Mouse (Mus musculus) adrenal gland, postnatal 14 days (tissue): ENCODE data around the gene Gprin2. TPM values are rescaled to one million over a fixed set of nuclear protein-coding genes. Genes with fewer than 3 reads are reported as not detected.
A peak's percentile ranks its signal among the peaks of the same experiment; 100 is the strongest.

Experiments
- DNase-seq: peaks from one replicate; pipeline ENCODE4 v3.0.0; 2021; ENCODE audit warnings: mixed read lengths
- long read RNA-seq, 2 experiments: library from polyadenylated mRNA; stranded (forward); transcript quantifications; one replicate each; pipeline ENCODE4 v2.0.0; 2021
- total RNA-seq: library from RNA; stranded (reverse); gene quantifications from 2 replicates; pipeline ENCODE4 v1.2.3, GENCODE M21; 2021

The Gprin2 gene
- total RNA-seq, result 0.48 and 1.2 TPM in 2 replicates
- long read RNA-seq, experiment 1, full-length matches to known transcripts, result 1 of 2 reads
- long read RNA-seq, experiment 1, partial matches to known transcripts, result 0 of 2 reads
- long read RNA-seq, experiment 1, other reads (novel, unspliced or antisense), result 1 of 2 reads
- long read RNA-seq, experiment 2, result 0 reads

GRCm38 (mm10) chr14:34201231-34202035 is at the start of gene Gprin2:
Gene Gprin2, minus strand, starts transcription at chr14:34201653.
- DNase-seq, result peak; percentile 68

DNA sequence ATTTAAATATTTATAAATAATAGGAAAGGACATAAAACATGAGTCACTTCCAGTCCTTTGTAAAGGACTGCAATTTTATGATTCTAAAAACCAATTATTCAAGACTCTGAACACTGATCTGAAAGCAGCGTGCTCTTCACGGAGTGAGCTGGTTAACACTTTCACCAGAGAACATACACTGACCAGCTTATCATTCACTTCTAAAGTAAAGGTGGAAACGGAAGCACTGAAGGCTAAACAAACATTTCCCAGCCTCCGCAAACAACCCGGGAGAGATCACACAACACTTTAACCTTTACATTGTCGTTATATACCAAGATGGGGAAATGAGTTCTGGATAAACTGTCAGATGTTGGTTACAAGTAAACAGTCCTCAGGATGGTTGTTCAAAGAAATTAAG is 39.2 kb upstream of the Gprin2 start:
- DNase-seq, result no peak

- no peak for DNase-seq
Measured at GRCm38 (mm10) chr14:34240263-34240662, 38.8 kb upstream of the Gprin2 start.

DNA sequence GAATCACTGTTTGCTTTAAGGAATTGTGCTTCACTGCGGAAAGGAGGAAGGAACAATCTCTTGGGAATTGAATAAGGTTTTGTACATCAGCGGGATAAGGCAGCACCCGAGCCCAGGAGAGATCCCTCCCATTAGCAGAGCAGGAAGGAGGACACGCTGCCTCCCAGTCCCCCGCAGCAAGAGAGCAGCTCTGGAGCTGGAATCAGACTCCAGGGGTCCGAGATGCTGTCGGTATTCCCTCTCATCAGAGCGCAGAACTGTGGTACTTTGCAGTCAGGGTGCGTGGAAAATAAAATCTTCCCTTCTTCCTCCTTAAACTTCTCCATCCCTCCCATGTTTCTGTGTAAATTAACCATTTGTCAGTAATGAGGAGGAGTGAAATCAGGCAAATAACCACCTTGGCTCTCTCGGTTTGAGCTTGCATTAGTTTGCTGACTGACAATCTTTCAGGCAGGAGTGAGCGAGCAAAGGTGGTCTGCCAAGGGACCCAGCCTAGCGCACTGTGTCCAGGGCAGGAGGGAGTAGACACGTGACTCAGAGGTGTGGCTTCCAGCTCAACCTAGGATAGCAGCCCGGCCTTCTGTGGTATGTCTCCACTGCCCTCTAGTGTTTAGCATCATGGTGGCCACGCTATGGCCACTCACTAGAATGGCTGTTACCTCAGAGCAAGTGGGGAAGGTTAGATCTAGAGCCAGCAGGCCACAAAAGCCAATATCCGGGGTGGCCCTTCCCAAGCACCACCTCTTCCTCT is 33.4 kb upstream of the Gprin2 start:
- DNase-seq, result peak; percentile 83

- no peak for DNase-seq
Measured at GRCm38 (mm10) chr14:34233846-34234245, 32.4 kb upstream of the Gprin2 start.

DNA sequence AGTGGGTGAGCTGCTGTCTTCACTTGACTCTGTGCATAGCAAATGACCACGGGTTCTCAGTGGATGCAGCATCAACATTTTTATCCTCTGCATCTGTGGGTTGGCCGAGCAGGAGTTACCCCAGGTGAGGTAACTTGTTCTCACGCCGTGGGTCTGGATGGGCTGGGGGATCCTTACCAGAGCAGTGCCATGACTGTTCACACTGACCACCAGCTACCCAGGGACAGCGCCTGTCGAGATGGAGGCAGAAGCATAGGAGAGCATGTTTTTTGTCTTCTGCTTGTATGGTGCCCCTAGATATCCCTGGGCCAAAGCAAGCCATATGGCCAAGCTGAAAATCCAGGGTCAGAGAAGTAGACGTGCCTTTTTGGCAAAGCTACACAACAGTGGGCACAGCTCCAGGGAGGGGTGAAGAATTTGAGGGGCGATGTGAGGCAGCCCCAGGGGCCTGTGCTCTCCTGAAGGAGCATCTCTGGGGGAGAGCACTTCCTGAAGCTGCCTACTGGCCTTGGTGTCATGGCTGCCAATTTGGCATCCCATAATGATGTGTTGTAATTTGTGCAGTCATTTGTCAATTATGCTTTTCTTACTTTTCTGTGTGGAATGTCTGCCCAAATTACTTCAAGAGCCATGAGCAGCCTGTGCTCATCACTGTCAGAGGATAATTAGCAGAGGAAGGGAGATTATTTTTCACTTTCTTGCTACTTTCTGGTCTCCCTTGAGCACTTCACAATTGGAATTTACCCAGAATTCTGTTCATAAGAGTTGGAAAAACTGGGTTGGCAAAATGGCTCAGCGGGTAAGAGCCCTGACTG is 31.6 kb upstream of the Gprin2 start:
- no peak for DNase-seq

GRCm38 (mm10) chr14:34232340-34232739 is 30.9 kb upstream of the Gprin2 start:
- DNase-seq, result no peak

DNA sequence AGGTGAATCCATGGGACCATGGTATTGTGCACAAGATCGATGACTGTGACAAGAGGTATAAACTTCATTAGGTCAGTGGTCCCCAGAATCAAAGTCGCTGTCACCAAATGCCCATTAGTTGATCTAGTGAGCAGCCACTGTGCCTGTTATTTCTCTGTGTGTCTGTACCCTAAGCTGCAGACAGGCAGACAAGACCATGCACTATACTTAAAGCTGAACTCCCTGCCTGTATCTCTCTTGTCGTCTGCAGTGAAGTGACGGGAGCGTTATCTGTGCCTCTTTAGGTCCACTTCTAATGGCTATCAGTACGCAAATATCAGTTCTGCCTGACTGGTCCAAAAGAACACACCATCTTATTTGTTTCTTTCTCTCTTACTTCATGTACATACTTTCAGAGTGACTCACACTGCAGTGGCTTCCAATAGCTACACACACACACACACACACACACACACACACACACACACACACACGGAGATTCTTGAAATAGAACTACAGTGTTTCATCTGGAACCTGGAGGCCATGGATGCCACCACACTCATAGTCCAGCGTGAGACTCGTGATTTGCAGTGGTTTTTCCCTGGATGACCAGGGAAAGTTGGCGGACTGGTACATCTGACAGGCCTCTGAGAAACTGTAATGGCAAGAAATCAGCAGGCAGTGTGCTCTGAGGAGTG is 27.5 kb upstream of the Gprin2 start:
- no peak for DNase-seq

- DNase-seq, result no peak
Measured at GRCm38 (mm10) chr14:34227981-34228380, 26.5 kb upstream of the Gprin2 start.

GRCm38 (mm10) chr14:34226566-34226965 is 25.1 kb upstream of the Gprin2 start:
- DNase-seq, result no peak

DNA sequence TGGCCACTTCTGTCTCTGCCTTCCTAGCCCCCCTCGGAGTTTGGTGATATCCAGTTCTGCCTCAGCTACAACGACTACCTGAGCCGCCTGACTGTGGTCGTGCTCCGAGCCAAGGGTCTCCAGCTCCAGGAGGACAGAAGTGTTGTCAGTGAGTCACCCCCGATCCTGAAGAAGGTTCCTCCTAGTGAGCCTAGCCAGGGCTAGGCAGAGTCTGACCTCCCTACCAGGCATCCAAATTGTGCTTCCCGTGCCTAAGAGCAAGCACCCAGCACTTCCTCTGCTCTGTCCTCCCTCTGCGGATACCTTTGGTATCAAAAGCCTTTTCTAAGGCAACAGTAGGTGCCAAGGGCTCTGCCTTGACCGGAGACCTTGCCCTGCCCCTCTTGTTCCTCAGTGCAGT is 24.5 kb upstream of the Gprin2 start:
- DNase-seq, result no peak

DNA sequence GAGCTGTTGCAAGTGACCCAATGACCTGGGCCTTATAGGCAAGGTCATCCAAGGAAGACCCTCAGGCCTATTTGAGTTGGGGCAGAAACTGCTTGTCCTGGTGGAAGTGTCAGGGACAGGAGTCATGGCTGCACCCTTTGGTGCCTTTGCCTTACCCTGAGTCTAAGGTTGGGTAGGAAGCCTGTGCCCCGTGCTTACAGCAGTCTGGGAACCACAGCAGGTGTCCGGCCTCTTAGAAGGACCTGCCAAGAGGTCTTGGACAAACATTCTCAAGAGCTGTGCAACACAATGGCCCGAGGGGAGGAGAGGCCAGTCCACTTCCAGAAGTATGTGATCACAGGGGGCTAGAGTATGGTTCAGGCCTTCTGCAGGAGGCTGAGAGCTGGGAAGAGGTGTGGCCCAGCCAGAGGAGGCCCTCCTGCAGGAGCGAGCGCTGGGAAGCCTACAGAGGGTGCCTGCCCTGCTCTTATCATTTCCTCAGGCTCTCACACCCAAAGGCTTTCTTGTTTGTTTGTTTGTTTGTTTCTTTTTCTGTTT is 22.0 kb upstream of the Gprin2 start:
- no peak for DNase-seq

- peak; percentile 33 for DNase-seq
Measured at GRCm38 (mm10) chr14:34221416-34222077, 20.1 kb upstream of the Gprin2 start.

DNA sequence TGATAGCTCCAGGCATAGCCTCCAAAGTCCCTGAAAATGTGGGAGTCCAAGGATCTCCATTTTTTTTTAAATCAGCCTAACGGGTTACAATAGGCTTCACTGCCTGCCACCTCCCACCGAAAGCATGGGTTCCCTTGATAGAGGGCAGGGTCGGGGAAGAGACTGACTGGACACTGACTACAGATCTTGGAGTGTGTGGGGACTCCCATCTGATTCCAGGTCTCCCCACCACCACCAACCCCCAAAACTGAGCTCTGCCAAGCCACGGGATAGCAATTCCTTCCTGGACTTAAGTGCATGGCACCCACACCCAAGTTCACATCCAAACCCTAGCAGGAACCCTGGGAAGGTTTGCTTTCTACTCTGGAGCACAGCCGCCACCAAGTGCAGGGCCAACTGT is 19.0 kb upstream of the Gprin2 start:
- DNase-seq, result peak; percentile 30

- DNase-seq, result no peak
Measured at GRCm38 (mm10) chr14:34219786-34220198, 18.3 kb upstream of the Gprin2 start.

GRCm38 (mm10) chr14:34219295-34219694 is 17.8 kb upstream of the Gprin2 start, which contains the start of gene Syt15:
Gene Syt15, plus strand, starts transcription at chr14:34219595.
- no peak for DNase-seq

GRCm38 (mm10) chr14:34215451-34216127 is 14.1 kb upstream of the Gprin2 start:
- DNase-seq, result peak; percentile 65

DNA sequence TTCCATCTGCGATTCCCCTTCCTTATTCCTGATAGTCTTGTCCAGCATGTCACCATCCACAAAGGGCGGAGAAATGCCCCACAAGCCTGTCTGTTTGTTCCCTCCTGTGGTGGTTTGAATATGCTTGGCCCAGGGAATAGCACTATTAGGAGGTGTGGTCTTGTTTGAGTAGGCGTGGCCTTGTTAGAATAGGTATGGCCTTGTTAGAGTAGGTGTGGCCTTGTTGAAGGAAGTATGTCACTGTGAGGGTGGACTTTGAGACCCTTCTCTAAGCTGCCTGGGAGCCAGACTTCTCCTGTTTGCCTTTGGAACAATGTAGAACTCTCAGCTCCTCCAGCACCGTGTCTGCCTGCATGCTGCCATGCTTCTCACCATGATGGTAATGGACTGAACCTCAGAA is 8.5 kb upstream of the Gprin2 start:
- DNase-seq, result no peak

DNA sequence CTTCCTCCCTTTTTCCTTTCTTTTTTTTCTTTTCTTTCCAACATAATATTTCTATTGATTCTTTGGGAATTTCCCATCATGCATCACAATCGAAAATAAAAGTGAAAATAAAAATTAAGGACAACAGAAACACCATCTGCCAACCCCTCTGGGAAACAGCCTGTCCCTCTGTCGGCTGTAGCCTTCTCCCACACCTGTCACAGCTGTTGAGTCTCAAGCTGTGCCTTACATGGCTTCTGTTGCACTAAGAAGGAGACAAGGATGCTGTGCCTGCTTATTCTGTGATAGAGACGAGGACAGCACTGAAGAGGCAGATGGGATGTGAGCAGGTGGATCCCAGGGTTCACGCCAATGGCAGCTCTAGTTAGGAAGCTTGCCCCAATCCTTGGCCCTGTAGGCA is 7.6 kb upstream of the Gprin2 start:
- DNase-seq, result no peak

DNA sequence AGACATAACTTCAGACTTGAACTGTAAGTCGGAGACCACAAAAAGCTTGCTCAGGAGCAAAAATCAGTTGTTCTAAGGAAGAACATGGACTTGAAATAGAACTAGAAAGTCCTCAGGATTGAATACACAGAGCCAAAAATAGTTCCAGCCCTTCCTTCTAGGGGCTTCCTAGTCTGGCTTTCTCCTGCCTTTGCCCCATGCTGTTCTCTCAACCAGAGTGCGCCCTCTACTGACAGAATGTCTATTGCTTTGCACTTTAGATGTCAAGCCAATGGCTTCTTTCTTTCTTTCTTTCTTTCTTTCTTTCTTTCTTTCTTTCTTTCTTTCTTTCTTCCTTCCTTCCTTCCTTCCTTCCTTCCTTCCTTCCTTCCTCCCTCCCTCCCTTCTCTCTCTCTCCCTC is 7.2 kb upstream of the Gprin2 start:
- DNase-seq, result peak; percentile 76
